Mouse (Mus musculus): Measurements from ENCODE around the gene Capn11.
A peak's percentile ranks its signal among the peaks of the same experiment; 100 is the strongest.

The Capn11 gene

DNA sequence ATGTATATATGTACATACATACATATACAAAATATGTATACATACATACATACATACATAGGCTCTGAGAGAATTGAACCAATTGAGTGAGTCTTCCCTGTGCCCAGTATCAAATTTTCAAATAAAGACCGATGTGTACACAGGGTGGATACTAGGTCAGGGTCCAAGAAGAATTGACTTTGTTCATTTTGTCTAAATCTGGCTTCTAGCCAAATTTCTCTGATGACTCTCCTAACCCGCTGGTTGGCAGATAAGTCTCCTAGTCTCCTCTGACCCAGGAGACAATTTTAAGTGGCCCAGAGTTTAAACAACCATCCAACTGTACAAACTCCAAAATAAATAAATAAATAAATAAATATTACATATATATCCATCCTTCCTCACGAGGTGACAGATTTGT lies 60.2 kb downstream of the Capn11 start:
- DNase-seq (ENCODE audit: low spot score) = no peak

DNA sequence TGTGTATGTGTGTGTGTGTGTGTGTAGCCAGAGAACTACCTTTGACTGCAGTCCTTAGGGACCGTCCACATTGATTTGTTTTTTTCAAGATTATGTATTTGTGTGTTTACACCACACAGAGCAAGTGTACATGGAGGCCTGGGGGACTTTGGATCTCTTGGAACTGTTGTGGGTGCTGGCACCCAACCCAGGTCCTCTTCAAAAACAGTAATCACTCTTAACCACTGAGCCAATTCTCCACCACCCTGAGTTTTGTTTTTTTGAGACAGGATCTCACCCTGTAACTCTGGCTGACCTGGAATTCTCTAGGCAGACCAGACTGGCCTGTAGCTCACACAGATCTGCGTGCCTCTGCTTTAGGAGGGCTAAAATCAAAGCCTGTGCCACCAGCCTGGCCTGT lies 60.7 kb downstream of the Capn11 start:
- no peak for DNase-seq (ENCODE audit: low spot score)

DNA sequence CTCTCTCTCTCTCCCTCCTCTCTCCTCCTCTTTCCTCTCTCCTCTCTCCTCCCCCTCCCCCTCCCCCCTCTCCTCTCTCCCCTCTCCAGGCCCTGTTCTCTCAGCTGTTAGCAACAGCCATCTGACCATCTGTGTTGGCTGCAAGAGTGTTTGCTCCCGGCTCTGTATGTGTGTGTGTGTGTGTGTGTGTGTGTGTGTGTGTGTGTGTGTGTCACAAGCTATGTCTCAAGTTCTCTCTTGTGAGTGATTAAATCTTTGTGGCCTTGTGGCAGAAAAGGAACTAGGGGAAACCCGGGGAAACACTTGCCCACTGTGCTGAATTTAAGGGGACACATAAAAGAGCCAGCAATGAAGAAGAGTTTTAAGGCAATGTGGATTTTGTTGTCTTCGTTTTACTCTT lies 61.3 kb downstream of the Capn11 start:
- no peak for DNase-seq (ENCODE audit: low spot score)

DNA sequence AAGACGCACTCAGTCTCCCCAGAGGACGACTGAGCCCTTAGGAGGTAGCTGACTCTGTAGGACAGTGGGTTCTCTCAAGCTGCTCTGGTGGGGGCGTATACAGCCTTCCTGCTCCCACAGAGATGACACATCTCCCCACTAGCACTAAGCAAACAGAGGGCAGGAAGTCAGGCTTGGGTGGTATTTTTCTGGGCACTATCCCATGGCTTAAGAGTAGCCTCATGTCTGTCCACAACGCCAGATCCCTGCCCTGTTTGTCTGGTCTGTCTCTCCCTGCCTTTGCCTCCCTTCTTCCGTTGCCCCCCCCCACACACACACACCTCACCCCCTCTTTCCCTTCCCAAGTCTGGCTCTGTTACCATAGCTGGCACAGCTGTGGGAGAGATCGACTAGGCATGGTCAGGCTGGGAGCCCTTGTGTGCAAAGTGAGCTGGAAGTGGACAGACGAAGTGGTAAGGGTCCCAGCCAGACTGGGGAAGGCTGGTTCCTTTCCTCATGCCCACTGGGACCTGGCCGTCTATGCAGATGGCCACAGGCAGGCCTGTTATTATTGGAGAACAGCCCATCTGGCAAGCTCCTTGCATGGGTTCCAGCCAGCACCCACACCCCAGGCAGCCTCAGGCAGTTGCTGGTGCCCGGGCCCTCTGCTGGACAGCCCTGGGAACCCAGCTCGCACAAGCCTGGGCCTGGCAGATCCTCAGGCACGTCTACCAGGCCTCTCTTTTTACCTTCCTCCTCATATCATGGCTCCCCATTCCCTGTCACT lies 62.3 kb downstream of the Capn11 start:
- no peak for DNase-seq (ENCODE audit: low spot score)

DNA sequence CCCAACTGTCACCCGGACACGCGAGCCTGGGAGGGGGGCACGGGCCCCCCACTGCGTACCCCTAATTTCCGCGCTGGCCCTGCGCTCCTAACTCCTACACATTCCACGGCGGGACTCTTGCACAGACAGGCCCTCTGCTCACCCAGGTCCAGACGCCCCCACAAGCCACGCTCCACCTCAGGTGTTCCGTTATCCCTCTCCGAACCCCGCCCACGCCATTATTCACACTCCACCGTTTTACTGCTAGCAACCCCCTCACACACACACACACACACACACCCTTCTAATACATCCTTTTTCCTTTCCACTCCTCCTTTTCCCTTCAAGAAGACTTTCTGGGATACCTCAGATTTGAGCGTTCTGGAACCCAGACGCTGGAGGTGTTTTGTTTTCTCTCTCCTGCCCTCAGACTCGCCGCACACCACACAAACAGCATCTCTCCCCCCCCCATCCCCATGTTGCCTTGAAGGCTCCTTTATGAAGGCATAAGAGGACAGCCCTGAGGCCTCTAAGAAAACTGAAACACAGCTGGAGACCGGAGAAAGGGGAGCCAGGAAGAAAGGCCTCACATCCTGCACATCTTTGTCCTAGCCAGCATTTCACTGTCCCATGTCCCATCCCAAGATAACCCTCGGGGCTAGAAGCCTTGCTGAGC lies 63.3 kb downstream of the Capn11 start:
- DNase-seq (ENCODE audit: low spot score) = no peak

DNA sequence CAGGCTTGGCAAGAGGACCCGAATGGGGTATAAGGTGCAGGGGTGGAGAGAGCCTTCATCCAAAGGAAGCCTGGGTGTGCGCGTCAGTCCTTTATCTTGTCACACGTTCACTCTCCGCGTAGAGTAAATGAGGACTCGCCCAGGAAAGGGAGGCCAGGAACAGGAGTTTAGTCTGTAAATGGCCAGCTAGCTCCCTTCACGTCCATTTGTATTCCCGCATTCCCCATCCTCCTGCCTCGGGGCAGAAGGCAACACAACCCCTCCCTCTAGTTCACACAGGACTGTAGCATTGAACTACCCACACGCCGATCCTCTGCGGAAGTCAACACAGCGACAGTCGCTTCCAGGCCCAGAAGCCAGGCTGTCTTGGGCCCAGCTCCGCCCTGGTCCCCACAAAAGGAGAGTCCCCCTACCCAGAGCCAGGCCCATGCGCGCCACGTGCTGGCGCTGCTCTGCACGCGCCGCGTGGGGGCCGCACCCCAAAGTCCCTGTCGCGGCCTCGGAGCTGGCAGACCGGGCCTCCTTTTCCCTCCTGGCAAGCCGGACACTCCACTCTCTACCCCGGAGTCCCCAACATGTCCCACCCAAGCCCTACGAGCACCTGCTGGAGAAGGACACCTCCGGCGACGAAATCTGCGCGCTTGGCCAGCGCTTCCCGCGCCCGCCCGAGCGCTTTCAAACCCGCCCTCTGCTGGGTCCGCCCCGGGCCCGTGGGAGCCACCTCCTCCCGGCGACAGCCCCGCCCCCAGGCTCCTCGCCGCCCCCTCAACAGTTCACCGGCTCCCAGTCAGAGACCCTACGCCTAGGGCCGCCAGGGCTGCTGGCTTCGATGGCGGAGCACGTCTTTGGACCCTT lies 64.0 kb downstream of the Capn11 start:
- DNase-seq (ENCODE audit: low spot score) = no peak

DNA sequence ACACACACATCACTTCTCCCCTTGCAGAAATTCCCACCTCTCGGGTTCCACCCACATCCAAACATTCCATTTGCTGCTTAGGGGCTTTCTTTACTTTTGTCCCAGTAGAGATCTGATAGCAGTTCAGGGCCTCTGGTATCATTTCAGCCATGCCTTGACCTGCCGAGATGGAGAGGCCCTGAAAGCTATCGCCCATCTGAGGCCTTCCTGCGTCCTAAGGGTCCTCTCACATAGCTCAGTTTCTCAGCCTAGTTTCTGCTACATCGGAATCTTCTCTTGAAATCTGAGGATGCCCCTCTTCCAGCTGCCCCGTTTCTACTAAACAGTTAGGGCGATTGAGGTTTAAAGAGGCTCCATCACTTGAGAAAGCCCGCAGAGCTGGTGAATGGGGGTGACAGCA lies 64.9 kb downstream of the Capn11 start:
- no peak for DNase-seq (ENCODE audit: low spot score)

DNA sequence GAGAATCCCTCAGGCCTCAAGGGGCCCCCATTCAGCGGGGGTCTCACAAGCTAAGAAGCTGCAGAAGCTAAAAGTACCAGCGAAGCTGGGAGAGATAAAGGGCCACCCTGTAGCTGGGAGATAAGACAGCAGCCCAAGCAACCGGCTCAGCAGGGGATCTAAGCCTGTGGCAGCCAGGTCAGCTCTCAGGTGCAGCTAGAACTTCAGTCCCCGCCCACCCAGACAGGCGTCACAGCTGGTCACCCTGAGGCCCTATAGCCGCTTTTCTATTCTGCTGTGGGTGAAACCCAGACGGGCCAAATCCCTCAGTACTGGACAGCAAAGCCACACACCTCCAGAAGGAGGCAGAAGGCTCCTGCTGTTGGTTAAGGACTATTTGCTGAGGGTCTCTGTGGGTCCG lies 65.6 kb downstream of the Capn11 start:
- DNase-seq (ENCODE audit: low spot score) = no peak

DNA sequence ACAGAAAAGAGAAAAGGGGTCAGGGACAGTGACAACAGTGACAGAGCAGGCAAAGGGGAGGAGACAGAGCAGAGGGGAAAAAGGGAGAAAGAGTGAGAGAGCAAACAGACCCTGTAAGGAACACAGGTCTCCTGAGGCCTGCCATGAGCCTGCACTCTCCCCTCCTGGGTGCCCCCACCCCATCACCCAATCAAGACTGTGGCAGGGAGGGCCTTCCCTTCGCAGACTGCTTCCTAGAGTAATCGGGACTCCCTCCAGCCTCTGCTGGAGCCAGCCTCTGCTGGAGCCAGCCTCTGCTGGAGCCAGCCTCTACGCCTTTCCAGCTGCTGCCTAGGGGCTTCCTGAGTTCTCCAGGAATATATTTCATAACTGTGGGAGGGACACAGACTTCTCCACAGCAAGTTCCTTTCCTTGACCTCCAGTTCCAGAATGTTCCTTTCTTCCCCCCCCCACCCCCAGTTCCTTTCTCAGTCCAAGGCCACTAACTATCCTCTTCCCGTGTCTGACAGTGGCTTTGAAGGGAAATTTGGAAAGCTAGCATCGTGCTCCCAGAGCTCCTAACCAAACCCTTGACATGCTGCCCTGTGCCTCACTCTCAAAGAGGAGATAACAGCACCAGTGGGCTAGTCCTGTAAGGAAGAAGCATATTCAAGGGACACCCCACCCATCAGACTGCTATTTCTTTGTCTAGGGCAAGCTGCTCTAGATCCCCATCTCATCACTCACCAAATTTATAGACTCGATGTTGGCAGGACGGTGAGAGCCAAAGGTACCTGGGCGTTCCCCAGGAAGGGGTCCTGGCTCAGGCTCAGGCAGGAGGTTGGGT lies 66.3 kb downstream of the Capn11 start:
- DNase-seq (ENCODE audit: low spot score) = no peak

DNA sequence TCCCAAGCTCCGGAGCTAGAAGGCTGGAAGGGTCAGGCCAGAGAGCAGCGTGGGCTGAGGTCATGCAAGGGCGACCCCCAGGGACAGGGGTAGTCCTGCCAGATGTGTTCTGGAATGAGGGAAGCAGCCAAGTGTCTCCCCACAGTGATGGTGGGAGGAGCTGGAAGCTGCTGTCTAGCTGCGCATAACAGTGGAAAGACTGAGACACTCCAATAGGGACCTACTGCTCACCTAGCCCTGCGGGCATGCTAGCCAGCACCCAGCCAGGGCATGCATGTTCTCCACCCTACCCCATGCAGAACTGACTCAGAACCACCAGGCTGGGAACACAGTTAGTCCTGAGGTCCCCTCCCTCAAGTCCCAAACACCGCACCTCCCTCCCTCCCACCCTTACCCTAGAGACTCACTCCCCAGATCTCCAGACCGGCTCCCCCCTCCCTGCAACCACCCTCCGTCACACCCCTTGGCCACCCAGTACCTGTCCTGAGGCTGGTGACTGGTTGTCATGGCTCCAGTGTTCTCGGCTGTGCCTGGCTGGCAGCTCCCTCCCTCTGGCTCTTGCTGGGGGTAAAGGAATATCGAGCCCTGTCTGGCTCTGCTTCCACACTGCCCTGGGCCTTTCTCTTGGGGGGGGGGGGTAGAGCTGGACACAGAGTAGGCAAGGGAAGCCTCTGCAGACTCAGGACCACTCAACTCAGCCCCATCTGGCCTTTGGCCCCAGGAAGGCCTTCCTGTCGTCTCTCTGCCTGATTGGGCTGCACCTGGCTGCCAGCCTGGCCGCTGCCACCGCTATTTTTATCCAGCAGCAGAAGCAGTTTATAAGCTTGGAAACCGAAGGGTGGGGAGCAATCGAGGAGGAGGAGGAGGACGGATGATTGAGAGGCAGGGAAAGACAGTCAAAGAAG lies 67.2 kb downstream of the Capn11 start:
- DNase-seq (ENCODE audit: low spot score) = no peak

DNA sequence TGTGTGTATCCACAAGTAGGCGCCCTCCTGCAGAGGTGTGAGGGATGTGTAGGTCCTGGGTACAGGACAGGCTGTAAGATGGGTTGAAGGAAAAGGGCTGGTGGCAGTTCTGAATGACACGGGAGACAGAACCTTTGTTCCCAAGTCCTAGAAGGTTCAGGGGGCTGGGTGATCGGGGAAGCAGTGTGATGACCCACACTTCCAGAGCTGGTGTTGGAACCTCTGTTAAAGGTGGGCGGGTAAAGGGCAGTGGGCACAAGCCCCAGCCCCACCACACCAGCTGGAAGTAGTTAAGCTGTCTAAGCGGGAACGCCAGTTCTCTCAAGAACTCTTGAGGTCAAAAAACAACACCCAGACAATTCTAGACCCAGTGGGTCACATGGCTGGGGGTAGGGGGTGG lies 68.7 kb downstream of the Capn11 start:
- no peak for DNase-seq (ENCODE audit: low spot score)

DNA sequence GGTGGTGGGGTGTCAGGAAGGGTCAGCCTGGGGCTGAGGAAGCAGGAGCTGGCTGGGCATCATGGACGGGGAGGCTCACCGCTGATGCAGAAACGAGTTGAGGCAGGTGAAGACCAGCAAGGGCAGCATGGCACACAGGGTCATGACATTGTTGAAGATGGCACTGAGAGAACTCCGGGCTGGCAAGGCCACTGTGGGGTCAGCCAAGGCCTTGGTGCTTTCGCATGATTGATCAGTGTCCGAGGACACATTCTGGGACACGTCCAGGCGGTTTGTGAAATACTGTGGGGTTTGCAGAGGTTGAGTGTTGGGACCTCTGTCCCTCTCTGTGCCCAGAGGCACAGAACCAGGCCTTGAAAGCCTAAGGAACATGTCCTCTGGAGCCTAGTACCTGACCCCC lies 69.3 kb downstream of the Capn11 start:
- no peak for DNase-seq (ENCODE audit: low spot score)

DNA sequence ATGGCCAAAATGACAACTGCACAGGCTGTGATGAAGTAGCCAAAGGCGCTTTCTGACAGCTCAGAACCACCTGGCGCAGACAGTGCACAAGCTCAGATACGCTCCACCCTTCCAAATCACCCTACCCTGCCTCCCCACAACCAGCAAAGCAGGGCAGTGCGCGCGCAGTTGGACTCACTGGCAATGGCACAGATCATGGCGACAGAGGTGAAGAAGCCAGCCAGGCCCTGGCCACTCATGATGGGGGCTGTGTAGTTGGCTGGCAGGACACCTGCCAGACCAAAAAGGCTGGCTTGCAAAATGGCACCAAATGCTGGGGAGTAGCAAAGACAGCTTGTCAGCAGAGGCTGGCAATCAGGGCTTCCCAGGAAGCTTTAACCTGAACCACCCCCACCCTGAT lies 69.9 kb downstream of the Capn11 start:
- no peak for DNase-seq (ENCODE audit: low spot score)

DNA sequence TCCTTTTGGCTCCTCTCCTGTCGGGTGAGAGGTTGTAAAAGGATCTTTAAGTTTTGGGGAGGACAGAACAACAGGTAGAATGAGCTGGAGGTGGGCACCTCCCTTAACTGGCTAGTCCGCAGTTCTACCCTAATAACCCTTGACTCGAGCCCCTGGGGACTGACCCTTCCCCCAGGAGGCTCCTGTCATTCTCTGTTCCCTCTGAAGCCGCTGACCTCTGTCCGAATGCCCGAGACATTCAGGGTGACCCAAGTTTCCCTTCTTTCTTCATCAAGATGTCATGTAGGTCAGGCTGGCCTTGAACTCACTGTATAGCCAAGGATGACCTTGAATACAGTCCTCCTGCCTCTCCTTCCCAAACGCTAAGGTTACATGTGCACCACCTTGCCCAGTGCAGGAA lies 70.8 kb downstream of the Capn11 start:
- DNase-seq (ENCODE audit: low spot score) = no peak

DNA sequence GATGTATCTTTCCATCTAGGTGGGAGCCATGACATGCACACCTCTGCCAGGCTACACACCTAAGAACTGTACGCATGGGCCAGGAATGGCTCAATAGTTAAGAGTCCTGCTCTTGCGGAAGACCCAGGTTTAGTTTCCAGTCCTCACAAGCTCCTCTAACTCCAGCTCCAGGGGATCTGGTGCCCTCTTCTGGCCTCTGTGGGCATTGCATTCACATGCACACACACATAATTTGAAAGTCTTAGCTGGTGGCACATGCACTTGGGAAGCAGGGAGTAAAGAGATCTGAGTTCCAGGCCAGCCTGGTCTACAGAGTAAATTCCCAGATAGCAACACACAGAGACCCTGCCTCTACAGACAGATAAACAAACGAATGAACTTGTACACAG lies 72.7 kb downstream of the Capn11 start:
- no peak for DNase-seq (ENCODE audit: low spot score)

DNA sequence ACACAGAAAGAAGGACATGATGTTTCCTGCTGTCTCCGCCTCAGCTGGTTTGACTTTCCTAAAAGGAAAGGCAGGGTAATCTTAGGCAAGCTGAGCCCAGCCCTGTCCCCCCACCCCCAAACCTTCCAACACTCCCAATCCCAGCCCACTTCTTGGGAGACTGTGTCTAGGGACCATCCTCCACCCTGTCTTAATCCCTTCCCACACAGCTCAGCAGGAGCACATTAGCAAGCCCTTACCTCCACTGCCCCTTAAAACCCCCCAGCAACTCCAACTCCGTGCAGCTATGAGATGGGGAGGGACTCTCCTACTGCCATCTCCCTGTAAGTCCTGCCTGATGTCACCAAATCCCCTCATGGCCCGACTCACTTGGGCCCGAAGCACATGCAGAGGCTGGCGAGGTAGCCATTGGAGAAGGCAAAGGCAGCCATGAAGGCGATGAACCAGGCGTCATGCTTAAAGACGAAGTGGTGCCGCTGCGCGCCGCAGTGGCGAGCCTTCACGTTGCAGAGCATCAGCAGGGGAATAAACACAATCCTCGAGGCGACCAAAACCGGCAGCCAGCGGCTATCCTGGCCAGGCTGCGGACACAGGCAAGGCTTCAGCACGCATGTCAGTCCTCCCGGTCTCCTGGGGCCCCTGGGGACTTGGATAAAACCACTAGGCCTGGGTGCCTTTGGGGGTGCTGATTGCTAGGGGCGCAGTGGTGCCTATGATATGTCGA lies 73.2 kb downstream of the Capn11 start:
- no peak for DNase-seq (ENCODE audit: low spot score)

DNA sequence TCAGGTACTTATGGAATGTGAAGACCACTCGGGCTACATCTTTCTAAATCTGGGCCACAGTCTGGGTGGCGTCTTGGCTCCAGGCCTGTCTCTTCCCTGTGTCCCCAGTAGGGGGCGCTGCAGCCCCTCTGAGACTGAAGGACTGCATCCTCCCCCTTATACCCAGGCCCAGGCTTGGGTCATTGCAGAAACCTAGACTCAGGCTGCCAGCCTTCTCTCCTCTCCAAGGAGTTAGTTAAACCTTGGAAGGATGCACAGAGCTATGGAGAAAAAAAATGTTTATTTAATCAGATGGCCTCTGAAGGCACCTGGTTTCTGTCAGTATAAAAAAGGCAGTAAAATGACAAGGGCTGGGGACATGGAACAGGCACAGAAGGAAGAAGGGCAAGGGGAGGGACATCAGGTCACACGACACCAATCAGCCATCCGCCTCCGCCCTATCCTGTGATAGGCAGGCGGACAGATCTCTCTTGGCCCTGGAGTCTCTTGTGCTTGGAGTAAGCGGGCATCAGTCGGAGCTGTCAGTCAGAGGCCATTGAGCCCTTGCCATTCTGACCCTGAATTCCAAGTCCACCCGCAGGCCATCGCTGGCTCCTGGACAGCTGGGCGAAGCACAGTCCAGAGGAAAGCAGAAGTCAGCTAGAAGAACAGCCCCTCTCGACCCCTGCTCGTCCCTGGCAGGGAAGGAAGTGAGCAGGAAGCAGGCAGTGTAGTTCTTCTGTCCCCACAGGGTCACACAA lies 74.0 kb downstream of the Capn11 start:
- DNase-seq (ENCODE audit: low spot score) = peak; percentile 55

DNA sequence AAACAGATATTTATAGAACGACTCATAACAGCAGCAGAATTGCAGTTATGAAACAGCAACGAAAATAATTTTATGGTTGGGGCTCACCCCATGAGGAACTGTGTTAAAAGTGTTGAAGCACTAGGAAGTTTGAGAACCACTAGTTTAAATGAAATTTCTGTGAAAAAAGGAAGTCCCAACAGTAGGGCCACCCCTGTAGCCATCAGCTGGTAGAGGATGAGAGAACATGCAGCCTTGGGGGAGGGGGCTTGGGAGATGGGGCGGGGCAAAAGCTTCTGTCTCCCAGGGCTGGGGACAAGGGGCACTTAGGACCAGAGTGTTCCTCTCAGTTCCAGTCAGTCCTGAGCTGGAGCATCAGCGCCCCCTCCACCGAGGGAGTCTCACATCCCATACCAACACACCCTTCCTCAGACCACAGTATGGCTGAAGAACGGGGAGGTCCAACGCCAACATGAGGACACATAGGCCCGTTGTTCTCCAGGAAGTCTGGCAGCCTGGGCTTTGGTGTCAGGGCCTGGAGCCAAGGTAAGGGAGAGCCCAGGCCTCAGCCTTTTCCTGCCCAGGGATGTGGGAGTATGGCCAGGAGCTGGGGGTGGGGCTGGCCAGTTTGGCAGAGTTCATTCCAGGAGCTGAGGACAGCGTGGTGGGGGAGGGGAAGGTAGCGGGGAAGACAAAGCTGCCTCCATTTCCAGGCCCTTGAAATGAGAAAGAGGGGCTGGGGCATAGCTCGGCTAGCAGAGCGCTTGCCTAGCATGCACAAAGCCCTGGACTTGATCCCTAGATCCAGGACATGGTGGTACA lies 74.8 kb downstream of the Capn11 start:
- no peak for DNase-seq (ENCODE audit: low spot score)

All from urinary bladder, postnatal 10 days (tissue).